Mouse (Mus musculus): ENCODE data around the gene Ggnbp2. TPM values are rescaled to one million over a fixed set of nuclear protein-coding genes. Genes with fewer than 3 reads are reported as not detected.
"Not testable (repeated sequence)": the region's sequence is repeated elsewhere in the genome, so short reads cannot be mapped to it uniquely, and the experiment has no call there.

Ggnbp2 gene
- polyA plus RNA-seq, 1 experiment from 2014 or later, result 48.4 TPM

- no peak overlapping the region for H3K4me3 ChIP-seq (ENCODE audit: low read depth, low read length)
- no peak overlapping the region for H3K4me2 ChIP-seq (ENCODE audit: low read depth, low read length)
- no peak for ATAC-seq (ENCODE audit: low read depth)
- H3K27me3 ChIP-seq (ENCODE audit: control insufficient read depth, insufficient read depth, low read depth, low read length), result no peaks in the 10 kb centered on the region
- H3K36me3 ChIP-seq (ENCODE audit: control insufficient read depth, insufficient read depth), result peaks cover 60% of the 10 kb centered on the region
- no peaks in the 10 kb centered on the region for H3K9me3 ChIP-seq (replicated peaks; ENCODE audit: control insufficient read depth, low read length)
- no peak overlapping the region for H3K27ac ChIP-seq (ENCODE audit: low read length)
- WGBS (ENCODE audit: insufficient replicate concordance), result 92% methylated on average over 15 of the region's 15 CpGs
- H3K4me1 ChIP-seq (ENCODE audit: control insufficient read depth, low read depth, low read length), result no peaks in the 10 kb centered on the region
- no peak overlapping the region for H3K9ac ChIP-seq (ENCODE audit: low read depth, low read length)
Measured at GRCm38 (mm10) chr11:84846741-84847474, 23.7 kb downstream of the Ggnbp2 start.

DNA sequence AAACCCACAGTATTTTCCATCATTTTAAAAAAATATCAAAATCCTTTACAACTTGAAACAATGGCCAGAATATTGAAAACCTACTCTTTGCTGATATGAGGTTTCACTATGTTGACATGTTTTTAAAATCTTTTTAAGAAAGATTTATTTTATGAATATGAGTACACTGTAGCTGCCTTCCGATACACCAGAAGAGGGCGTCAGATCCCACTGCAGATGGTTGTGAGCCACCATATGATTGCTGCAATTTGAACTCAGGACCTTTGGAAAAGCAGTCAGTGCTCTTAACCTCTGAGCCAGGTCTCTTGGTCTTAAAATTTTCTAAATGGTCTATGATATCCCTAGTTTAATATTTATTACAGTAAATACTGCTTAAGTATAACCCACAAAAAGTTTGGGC lies 31.3 kb downstream of the Ggnbp2 start:
- WGBS (ENCODE audit: insufficient replicate concordance), result 81% methylated on average over 2 of the region's 2 CpGs
- no peak for ATAC-seq (ENCODE audit: low read depth)
- H3K36me3 ChIP-seq (ENCODE audit: control insufficient read depth, insufficient read depth), result peaks cover 75% of the 10 kb centered on the region

DNA sequence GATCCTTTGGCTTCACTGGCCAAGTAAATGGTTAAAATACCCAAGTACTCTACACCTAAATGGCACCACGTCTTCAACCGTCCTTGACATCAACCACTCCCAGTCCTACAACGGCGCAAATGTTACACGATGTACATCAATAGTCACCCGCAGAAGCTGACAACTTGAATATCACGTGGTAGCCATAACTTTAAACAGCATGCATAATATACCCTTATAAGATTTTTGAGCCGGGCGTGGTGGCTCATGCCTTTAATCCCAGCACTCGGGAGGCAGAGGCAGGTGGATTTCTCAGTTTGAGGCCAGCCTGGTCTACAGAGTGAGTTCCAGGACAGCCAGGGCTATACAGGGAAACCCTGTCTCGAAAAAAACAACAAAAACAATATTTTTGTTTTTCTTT lies 41.1 kb downstream of the Ggnbp2 start:
- 39% methylated on average over 11 of the region's 11 CpGs for WGBS (ENCODE audit: insufficient replicate concordance)
- peak overlapping the region; percentile 89 for H3K4me3 ChIP-seq (ENCODE audit: low read depth, low read length)
- H3K4me2 ChIP-seq (ENCODE audit: low read depth, low read length), result peak overlapping the region; percentile 94
- H3K27me3 ChIP-seq (ENCODE audit: control insufficient read depth, insufficient read depth, low read depth, low read length); H3K9me3 ChIP-seq (replicated peaks; ENCODE audit: control insufficient read depth, low read length); ATAC-seq (ENCODE audit: low read depth): not testable (repeated sequence)
- peak overlapping the region; percentile 96 for H3K27ac ChIP-seq (ENCODE audit: low read length)
- peak overlapping the region; percentile 95 for H3K9ac ChIP-seq (ENCODE audit: low read depth, low read length)
- H3K36me3 ChIP-seq (ENCODE audit: control insufficient read depth, insufficient read depth), result peaks cover 46% of the 10 kb centered on the region
- peaks cover 23% of the 10 kb centered on the region for H3K4me1 ChIP-seq (ENCODE audit: control insufficient read depth, low read depth, low read length)

More for the DNA sequence above, 31.3 kb downstream of the Ggnbp2 start:
- no peak overlapping the region for H3K4me3 ChIP-seq (ENCODE audit: low read depth, low read length)
- no peaks in the 10 kb centered on the region for H3K4me1 ChIP-seq (ENCODE audit: control insufficient read depth, low read depth, low read length)
- H3K9me3 ChIP-seq (replicated peaks; ENCODE audit: control insufficient read depth, low read length), result no peaks in the 10 kb centered on the region
- H3K9ac ChIP-seq (ENCODE audit: low read depth, low read length), result no peak overlapping the region
- H3K27me3 ChIP-seq (ENCODE audit: control insufficient read depth, insufficient read depth, low read depth, low read length), result no peaks in the 10 kb centered on the region
- no peak overlapping the region for H3K27ac ChIP-seq (ENCODE audit: low read length)
- H3K4me2 ChIP-seq (ENCODE audit: low read depth, low read length), result no peak overlapping the region

DNA sequence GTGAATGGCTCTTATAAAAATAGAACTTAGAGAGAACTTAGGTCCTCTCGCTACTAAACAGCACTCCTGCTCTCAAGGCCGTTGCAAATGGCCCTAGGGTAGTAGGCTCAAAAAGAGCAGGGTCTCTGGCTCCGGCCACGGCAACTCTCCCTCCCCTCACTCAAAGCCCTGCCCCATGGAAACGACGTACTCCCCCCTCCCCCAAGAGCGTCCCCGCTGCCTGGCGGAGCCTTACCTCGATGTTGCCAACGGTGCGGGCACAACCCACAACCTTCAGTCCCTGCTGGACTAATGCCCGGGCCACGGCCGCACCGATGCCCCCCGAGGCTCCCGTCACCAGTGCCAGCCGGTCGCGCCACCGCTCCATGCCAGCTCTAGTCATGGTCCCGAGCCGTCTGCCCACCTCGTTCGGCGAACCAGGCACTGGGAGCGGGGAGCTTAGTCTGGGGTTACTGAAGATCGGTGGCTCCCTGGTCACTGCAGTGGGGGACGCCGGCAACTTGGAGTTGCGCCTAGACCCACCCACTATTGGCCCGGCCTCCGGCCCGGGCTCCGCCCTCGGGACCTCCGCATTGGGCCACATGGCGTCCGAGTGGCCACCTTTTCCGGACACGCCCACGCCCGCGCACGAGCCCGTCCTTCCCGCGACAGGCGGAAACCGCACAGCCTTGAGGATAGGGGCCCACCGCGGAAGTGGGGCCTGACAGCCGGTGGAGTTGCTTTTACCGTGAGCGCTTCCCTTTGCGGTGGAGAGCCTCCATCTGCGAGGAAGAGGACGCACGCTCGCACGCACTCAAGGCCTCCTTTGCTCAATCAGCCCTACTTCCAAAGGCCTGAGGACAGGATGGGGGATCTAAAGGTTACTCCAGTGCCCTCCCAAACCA lies 41.9 kb downstream of the Ggnbp2 start, which contains the start of gene Dhrs11:
Gene Dhrs11, minus strand, starts transcription at position 479 of the 884 bp plus-strand sequence.
- peak within 1 kb of the TSS; percentile 96 for H3K27ac ChIP-seq (ENCODE audit: low read length)
- under 1% methylated on average over 62 of the region's 62 CpGs for WGBS (ENCODE audit: insufficient replicate concordance)
- peak within 1 kb of the TSS; percentile 89 for H3K4me3 ChIP-seq (ENCODE audit: low read depth, low read length)
- peak within 1 kb of the TSS; percentile 95 for H3K9ac ChIP-seq (ENCODE audit: low read depth, low read length)
- H3K4me1 ChIP-seq (ENCODE audit: control insufficient read depth, low read depth, low read length), result peaks cover 27% of the 10 kb centered on the region
- peak; percentile 93 for ATAC-seq (ENCODE audit: low read depth)
- peak within 1 kb of the TSS; percentile 94 for H3K4me2 ChIP-seq (ENCODE audit: low read depth, low read length)
- H3K36me3 ChIP-seq (ENCODE audit: control insufficient read depth, insufficient read depth), result peaks cover 41% of the 10 kb centered on the region
- H3K27me3 ChIP-seq (ENCODE audit: control insufficient read depth, insufficient read depth, low read depth, low read length), result no peaks in the 10 kb centered on the region
- H3K9me3 ChIP-seq (replicated peaks; ENCODE audit: control insufficient read depth, low read length), result no peaks in the 10 kb centered on the region

- no peaks in the 10 kb centered on the region for H3K27me3 ChIP-seq (ENCODE audit: control insufficient read depth, insufficient read depth, low read depth, low read length)
- peak overlapping the region; percentile 94 for H3K4me2 ChIP-seq (ENCODE audit: low read depth, low read length)
- no peak for ATAC-seq (ENCODE audit: low read depth)
- H3K9me3 ChIP-seq (replicated peaks; ENCODE audit: control insufficient read depth, low read length), result no peaks in the 10 kb centered on the region
- H3K27ac ChIP-seq (ENCODE audit: low read length), result peak overlapping the region; percentile 96
- H3K4me3 ChIP-seq (ENCODE audit: low read depth, low read length), result peak overlapping the region; percentile 89
- peak overlapping the region; percentile 95 for H3K9ac ChIP-seq (ENCODE audit: low read depth, low read length)
- H3K4me1 ChIP-seq (ENCODE audit: control insufficient read depth, low read depth, low read length), result peaks cover 29% of the 10 kb centered on the region
- peaks cover 37% of the 10 kb centered on the region for H3K36me3 ChIP-seq (ENCODE audit: control insufficient read depth, insufficient read depth)
- 26% methylated on average over 3 of the region's 3 CpGs for WGBS (ENCODE audit: insufficient replicate concordance)
Measured at GRCm38 (mm10) chr11:84827901-84828503, 42.6 kb downstream of the Ggnbp2 start.

DNA sequence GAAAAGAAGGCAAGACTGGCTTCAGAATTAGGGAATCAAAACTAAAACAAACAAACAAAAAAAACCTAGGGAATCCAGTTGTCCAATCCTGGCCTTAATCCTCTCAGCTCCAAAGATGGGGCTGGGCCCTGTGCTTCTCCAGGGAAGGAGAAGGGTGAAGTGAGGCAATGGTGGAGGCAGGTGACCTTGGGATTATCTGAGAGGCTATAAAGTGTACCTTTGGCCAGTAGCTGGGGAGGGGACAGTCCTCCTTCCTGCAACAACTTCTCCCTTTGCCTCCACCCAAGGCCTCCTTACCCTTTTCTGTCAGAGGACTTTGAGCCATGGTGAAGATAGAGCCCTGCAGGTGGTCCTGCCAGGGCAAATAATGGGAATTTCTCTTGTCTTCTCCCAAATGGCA lies 43.1 kb downstream of the Ggnbp2 start:
- peak overlapping the region; percentile 89 for H3K4me3 ChIP-seq (ENCODE audit: low read depth, low read length)
- ATAC-seq (ENCODE audit: low read depth), result no peak
- H3K27ac ChIP-seq (ENCODE audit: low read length), result peak overlapping the region; percentile 96
- H3K9me3 ChIP-seq (replicated peaks; ENCODE audit: control insufficient read depth, low read length), result no peaks in the 10 kb centered on the region
- H3K27me3 ChIP-seq (ENCODE audit: control insufficient read depth, insufficient read depth, low read depth, low read length), result no peaks in the 10 kb centered on the region
- peaks cover 29% of the 10 kb centered on the region for H3K4me1 ChIP-seq (ENCODE audit: control insufficient read depth, low read depth, low read length)
- peaks cover 37% of the 10 kb centered on the region for H3K36me3 ChIP-seq (ENCODE audit: control insufficient read depth, insufficient read depth)
- peak overlapping the region; percentile 95 for H3K9ac ChIP-seq (ENCODE audit: low read depth, low read length)
- peak overlapping the region; percentile 94 for H3K4me2 ChIP-seq (ENCODE audit: low read depth, low read length)

DNA sequence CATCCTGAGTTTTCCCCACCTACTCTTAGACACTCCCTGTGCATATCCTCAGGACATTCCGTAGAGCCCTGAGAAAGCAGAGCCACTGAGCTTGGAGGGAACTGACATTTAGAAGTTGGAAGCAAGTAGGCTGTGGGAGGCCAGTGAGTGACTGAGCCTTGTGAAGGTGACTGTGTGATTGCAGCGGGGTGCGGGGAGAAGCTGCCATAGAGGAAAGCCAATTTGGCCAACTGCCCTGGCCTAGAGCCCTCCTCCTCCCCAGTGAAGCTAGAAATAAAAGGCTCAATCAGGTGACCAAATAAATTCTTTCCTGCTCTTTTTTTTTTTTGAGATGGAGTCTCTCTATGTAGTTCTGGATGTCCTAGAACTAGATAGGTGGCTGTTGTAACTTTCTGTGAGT lies 44.4 kb downstream of the Ggnbp2 start:
- Histone ChIP-seq H3K4me1 (ENCODE audit: control insufficient read depth, low read depth, low read length) (peaks cover 40% of the 10 kb centered on the region), H3K27me3 (ENCODE audit: control insufficient read depth, insufficient read depth, low read depth, low read length) (no peaks in the 10 kb centered on the region), H3K9me3 (replicated peaks; ENCODE audit: control insufficient read depth, low read length) (no peaks in the 10 kb centered on the region), H3K36me3 (ENCODE audit: control insufficient read depth, insufficient read depth) (peaks cover 35% of the 10 kb centered on the region), H3K4me2 (ENCODE audit: low read depth, low read length) (peak overlapping the region; percentile 94), H3K4me3 (ENCODE audit: low read depth, low read length) (peak overlapping the region; percentile 89), H3K27ac (ENCODE audit: low read length) (peak overlapping the region; percentile 96), H3K9ac (ENCODE audit: low read depth, low read length) (peak overlapping the region; percentile 95)
- ATAC-seq (ENCODE audit: low read depth), result no peak
- WGBS (ENCODE audit: insufficient replicate concordance), result 75% methylated on average over 3 of the region's 3 CpGs

GRCm38 (mm10) chr11:84825261-84825807 lies 45.3 kb downstream of the Ggnbp2 start:
- Histone ChIP-seq H3K4me3 (ENCODE audit: low read depth, low read length) (peak overlapping the region; percentile 89), H3K4me2 (ENCODE audit: low read depth, low read length) (peak overlapping the region; percentile 94), H3K36me3 (ENCODE audit: control insufficient read depth, insufficient read depth) (peaks cover 37% of the 10 kb centered on the region), H3K27ac (ENCODE audit: low read length) (peak overlapping the region; percentile 96), H3K9me3 (replicated peaks; ENCODE audit: control insufficient read depth, low read length) (no peaks in the 10 kb centered on the region), H3K9ac (ENCODE audit: low read depth, low read length) (peak overlapping the region; percentile 95), H3K4me1 (ENCODE audit: control insufficient read depth, low read depth, low read length) (peaks cover 46% of the 10 kb centered on the region), H3K27me3 (ENCODE audit: control insufficient read depth, insufficient read depth, low read depth, low read length) (no peaks in the 10 kb centered on the region)
- no peak for ATAC-seq (ENCODE audit: low read depth)
- 84% methylated on average over 10 of the region's 10 CpGs for WGBS (ENCODE audit: insufficient replicate concordance)
